Mouse (Mus musculus): ENCODE data around the gene D16Ertd472e.

D16Ertd472e gene

DNA sequence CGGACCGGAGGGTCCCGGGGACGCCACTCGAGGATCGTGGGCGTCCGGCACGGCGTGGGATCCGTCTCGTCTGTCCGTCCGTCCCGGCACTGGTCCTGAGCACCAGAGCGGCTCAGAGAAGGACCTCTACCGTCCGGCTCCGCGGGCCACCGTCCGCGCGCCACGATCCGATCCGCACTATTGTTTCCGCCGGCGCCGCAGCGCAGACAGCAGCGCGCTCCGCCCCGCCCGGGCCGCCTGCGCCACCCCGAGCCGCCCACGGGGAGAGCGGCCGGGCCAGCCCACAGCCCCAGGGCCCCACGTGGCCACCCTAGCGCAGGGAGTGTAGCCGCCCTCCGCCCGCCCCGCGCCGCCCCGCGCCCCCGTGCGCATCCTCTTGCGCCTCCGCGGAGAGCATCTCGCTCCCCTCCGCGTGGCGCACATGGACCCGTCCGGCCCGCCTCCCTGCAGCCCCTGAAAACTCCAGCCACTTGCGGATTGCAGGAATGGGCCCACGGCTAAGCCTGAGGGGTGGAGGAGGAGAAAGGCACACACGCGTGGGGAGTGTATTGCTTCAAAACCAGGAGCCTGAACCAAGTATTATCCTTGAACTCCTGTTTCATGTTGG, at the start of gene D16Ertd472e:
Gene D16Ertd472e (minus strand): TSS at position 231 of the 607 bp plus-strand sequence.
- peak; percentile 92 for DNase-seq (ENCODE audit: low read depth)

DNA sequence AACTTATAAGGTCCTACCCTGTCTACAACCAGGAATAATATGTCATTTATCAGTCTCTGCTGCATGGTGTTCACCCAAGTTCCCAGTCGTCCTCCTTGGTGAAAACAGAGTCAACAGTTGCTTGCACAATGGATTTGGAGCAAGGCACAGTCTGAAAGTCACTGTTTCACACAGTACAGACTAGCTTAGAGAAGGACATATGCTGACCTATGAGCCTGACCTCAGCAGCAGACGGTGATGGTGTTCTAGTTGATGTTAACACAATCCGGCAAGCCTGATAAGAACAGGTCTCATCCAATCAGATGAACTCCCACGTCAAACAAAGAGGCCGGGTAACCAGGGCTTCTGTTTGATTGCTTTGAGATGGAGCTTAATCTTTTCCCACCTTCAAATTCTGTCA, 46.2 kb upstream of the D16Ertd472e start:
- DNase-seq (ENCODE audit: low read depth) = no peak

- DNase-seq (ENCODE audit: low read depth) = peak; percentile 18
Measured at GRCm38 (mm10) chr16:78619386-78619785, 42.9 kb upstream of the D16Ertd472e start.

GRCm38 (mm10) chr16:78617757-78618532, 41.4 kb upstream of the D16Ertd472e start:
- no peak for DNase-seq (ENCODE audit: low read depth)

GRCm38 (mm10) chr16:78606202-78606601, 29.7 kb upstream of the D16Ertd472e start:
- DNase-seq (ENCODE audit: low read depth) = peak; percentile 20

GRCm38 (mm10) chr16:78598919-78599318, 22.4 kb upstream of the D16Ertd472e start:
- no peak for DNase-seq (ENCODE audit: low read depth)

DNA sequence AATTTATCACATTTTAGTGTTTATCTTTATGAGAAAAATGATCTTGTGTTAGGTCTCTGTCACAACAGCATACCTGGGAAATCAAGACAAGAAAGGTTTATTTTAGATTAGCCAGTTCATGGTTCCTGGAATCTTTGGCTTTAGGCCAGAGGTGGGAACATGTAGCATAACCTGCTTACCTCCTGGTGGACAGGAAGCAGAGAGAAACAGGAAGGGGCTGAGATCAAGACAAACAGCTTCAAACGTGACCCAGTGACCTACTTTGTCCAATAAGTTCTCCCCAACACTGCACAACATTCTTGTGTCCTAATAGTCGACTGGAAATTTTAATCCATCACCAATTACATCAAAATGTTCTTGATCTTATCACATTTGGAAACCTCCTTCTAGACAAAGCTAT, 19.9 kb upstream of the D16Ertd472e start:
- no peak for DNase-seq (ENCODE audit: low read depth)

DNA sequence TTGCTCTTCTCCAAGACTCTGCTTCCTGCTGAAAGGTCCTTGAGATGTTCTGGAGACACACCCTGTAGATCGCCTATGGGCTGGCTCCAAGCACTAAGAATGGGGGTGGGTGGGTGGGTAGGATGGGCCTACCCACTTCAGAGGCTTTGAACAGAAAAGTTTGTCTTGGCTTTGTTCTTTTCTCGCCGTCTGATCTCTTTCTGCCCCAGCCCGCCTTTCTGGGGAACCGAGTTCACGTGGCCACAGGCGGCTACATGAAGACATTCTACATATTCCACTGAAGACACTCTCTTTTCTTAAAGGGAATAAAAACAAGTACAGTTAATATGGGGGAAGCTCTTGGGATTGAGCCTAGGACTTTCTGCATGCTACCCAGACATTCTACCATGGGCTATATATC, 19.3 kb upstream of the D16Ertd472e start:
- peak; percentile 68 for DNase-seq (ENCODE audit: low read depth)

DNA sequence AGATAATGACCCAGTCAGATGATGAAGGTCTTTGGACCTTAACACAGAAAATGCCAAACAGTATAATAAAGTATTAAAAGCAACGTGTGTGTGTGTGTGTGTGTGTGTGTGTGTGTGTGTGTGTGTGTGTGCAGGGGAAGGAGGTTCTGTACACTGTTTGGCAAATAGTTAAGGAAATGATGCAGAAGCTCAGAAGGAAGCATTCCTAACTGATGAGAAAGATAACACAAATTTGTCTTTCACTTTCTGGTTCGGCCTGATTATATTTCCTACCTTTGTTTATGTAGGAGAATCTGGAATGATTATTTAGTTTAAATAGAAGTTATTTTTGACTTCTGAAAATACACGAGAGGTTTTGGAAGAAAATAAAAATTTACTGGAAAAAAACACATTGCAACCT, 17.6 kb upstream of the D16Ertd472e start:
- no peak for DNase-seq (ENCODE audit: low read depth)

DNA sequence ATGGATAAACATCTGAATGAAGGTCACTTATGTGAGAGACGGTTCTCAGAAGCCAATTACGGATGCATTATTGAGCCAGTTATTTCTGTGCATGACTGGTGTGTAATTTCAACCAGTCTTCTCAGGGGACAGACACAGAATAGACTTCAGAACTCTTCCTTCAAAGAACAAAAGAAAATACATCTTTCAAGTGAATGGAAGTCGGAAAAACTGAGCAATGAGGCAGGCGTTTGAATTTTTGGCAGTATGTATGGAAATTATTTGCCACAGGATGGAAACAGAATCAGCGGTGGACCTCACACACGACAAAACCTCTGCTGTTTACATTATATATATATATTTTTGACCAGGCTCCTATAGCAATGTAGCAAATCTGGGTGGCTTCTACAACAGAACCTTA, 14.6 kb upstream of the D16Ertd472e start:
- DNase-seq (ENCODE audit: low read depth) = no peak

DNA sequence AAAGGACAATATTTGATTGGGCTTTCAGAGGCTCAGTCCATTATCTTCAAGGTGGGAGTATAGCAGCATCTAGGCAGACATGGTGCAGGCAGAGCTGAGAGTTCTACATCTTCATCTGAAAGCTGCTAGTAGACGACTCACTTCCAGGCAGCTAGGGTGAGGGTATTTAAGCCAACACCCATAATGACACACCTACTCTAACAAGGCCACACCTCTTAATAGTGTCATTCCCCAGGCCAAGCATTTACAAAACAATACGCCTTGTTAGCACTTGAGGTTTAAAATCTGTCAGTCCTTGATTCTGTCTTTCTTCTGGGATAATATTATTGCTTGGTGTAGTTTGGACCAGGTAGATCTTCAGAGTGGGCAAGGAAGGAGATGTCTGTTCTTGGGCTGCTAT, 12.3 kb upstream of the D16Ertd472e start:
- no peak for DNase-seq (ENCODE audit: low read depth)

GRCm38 (mm10) chr16:78586621-78587020, 10.1 kb upstream of the D16Ertd472e start:
- no peak for DNase-seq (ENCODE audit: low read depth)

GRCm38 (mm10) chr16:78585664-78586397, 9.3 kb upstream of the D16Ertd472e start:
- DNase-seq (ENCODE audit: low read depth) = no peak

- no peak for DNase-seq (ENCODE audit: low read depth)
Measured at GRCm38 (mm10) chr16:78585163-78585562, 8.7 kb upstream of the D16Ertd472e start.

GRCm38 (mm10) chr16:78583968-78584367, 7.5 kb upstream of the D16Ertd472e start:
- no peak for DNase-seq (ENCODE audit: low read depth)

GRCm38 (mm10) chr16:78580387-78580786, 3.9 kb upstream of the D16Ertd472e start:
- DNase-seq (ENCODE audit: low read depth) = no peak

GRCm38 (mm10) chr16:78579386-78579785, 2.9 kb upstream of the D16Ertd472e start:
- DNase-seq (ENCODE audit: low read depth) = no peak

DNA sequence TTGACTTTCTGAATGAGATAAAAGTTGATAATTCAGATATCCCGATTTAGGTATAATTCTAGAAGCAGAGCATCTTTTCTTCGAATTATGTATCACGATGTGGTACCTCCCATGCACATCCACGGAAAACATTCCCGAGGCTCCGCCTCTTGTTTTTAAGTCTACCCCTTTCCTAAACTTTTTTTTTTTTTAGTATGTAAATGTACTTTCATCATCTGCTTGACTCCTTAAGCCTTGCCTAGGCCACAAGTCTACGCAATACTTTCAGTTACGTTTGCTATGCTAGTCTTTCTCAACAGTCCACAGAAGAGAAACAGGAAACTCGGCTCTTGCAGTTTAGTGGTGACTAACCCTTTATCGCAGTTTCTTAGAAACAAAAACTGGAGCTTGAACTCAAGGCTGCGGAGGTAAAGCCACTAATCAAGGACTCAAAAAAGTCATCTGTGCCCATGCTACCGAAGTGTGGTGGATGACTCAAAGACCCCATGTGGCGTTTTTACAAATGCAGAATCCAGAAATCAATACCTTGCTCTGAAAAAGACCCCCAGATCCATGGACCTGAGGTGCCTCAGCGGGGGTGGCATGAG, 670 bp upstream of the D16Ertd472e start:
- DNase-seq (ENCODE audit: low read depth) = peak; percentile 87

GRCm38 (mm10) chr16:78575852-78576477, 543 bp downstream of the D16Ertd472e start:
- DNase-seq (ENCODE audit: low read depth) = no peak

DNA sequence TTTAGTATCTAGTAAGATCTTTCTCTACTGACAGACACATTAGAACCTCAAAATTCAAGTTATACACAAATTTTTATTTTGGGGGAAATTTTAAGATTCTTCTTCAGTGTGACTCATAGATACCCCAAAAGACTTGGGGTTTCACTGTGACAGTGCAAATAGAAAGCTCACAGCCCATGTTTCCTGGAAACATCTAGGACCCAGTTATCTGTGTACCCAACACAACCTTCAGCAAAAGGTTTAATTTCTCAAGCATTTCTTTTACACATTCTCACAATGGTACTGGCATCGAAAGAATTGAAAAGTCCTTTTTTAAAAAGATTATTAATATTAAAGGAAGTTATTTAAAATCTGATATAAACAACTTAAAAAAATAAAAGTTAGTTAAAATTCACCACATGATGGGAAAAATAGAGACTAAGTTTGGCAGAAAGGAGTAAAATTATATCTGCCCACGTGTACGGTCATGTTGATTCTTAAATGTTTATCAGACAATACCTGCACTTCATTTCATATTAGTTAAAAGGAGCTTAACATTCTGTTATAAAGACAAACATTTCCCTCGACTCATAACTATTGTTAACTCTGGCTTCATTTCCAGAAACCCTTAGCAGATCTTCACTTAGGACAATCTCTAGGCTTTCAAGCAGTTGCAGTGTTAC, 1.2 kb downstream of the D16Ertd472e start:
- no peak for DNase-seq (ENCODE audit: low read depth)

GRCm38 (mm10) chr16:78574241-78574640, 2.3 kb downstream of the D16Ertd472e start:
- DNase-seq (ENCODE audit: low read depth) = no peak

DNA sequence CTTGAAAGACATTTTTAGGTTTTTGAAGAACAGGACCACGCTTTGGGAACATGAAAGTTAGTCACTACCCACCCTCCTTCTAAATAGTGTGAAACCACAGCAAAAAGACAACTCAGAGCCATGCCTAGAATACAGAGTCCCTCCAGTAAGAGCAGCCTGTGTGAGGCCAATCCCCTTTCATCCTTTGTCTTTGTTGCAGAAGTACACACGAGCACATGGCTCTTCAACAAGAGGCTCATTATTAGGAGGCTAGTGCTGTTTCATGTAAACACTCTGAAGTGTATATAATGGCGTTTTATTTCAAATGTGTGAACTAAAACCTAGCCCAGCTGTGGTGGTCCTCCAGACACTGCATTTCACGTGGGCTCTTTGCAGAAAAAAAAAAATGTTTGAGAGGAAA, 3.5 kb downstream of the D16Ertd472e start:
- no peak for DNase-seq (ENCODE audit: low read depth)

Data from naive thymus-derived CD4-positive, alpha-beta T cell, adult 2 months (primary cell).